Mouse (Mus musculus): ENCODE measurements around the gene Tceanc. TPM values are rescaled to one million over a fixed set of nuclear protein-coding genes. Genes with fewer than 3 reads are reported as not detected.
"Not testable (repeated sequence)": the region's sequence is repeated elsewhere in the genome, so short reads cannot be mapped to it uniquely, and the experiment has no call there.

The Tceanc gene
- total RNA-seq (2021), result 1 to 10 TPM; 2.1 to 2.4 TPM
- long read RNA-seq, full-length matches to known transcripts, result 2 of 2 reads
- long read RNA-seq, partial matches to known transcripts, result 0 of 2 reads
- long read RNA-seq, other reads (novel, unspliced or antisense), result 0 of 2 reads

DNA sequence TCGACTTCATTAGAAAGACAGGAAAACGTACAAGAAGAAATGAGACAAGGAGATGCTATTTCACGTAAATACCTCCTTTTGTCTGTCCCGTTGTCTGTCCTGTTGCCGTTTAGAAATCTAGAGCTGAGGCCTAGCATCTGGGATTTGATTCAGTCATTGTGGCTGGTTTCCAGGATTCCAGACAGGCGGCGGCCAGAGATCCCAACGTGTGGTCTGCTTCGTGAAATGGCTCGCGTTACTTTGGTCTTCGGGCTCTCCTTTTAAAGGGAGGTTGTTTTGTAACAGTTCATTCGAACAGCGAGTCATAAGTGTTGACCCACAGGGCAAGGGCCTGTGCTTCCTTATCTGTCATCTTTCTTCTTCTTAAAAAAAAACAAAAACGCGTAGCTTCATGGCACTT is at the start of gene Tceanc:
Gene Tceanc, minus strand, starts transcription at position 223 of the 400 bp plus-strand sequence.
- no peak for DNase-seq (ENCODE audit: low spot score in 2 of 2)

DNA sequence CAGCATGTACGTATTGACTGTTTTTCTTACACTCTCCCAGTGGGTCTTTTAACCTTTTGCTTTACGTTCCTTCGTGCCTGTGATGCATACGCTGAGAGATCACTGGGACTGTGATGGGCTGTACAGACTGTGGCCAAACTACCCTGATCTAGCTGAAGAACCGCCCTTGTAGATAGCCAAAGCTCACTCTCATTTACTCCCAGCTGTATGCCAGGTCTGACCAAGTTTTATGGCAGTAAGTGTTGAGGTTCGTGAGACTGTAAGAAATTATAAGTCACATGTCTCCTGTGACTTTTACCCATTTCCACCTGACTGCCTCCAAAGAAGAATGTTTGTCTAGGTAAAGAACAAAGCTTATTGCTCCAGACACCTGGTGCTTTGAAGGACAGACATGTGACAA is 47.6 kb upstream of the Tceanc start:
- DNase-seq (ENCODE audit: low spot score in 2 of 2), result no peak

DNA sequence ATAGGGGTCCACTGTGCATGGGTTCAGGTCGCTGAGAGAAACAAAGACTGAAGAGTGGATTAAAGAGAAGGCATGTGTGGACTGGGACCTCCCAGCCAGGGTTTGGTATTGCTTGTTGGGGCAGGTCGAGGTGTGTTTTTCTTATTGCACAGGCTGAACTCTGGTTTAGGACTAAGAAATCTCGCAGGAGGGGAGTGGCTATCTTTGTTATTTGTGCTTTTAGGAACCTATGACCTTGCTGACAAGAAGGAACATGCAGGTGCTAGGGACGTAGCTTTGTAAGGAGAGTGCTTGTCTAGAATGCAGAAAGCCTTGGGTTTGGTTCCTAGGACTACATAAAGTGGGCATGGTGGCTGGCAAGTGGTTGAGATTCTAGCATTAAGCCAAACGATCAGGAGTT is 47.0 kb upstream of the Tceanc start:
- DNase-seq (ENCODE audit: low spot score in 2 of 2), result no peak

DNA sequence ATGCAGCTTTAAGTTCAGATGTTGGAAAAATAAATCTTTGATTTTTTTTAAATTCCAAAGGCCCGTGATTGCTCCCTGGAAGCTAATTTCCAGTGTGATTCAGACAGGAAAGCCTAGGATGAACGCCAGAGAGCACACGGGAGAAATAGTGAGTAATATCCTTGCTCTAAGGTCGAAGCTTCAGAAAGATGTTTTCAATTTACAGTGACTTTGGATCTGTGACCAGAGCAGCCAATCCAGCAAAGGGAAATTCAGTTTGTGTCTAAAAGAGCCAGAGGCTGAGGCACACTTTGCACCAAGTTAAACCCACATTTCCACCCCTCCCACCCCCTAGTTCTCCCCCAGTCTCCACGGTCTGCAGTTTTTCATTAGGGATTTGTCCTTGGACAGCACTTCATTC is 46.5 kb upstream of the Tceanc start:
- no peak for DNase-seq (ENCODE audit: low spot score in 2 of 2)

DNA sequence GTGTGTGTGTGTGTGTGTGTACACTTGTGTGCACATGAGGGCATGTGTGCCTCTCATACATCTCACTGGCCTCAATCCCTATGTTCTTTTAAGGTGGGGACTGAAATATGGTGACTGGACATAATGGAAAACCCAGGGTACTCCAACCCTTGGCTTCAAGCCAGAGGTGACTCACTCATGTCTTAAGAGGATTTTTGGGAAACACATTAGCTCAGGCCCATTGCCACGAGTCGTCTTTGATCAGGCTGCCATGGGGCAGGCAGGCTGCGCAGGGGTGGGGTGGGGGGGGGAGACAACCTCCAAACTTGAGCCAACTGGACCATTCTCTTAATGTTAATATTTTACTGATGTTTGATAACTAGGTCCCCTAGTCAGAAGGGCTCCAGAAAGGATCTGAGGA is 41.0 kb upstream of the Tceanc start:
- no peak for DNase-seq (ENCODE audit: low spot score in 2 of 2)

DNA sequence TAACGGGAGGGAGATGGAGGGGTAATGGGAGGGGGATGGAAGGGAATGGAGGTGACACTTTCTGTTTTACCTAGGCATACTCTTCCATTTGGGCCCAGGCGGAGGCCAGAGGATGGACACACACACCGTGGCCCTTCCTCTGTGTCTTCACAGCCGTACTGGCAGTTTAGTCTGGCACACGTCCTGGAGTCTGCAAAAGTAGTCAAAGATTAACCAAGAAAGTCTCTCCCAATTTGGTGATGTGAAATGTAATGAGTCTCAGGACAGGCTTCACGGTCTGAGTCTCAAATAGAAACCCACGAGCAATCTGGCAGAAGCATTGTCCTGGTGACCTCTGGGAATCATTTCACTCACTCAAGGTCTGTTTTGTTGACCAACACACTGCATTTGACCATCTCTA is 34.0 kb upstream of the Tceanc start:
- no peak for DNase-seq (ENCODE audit: low spot score in 2 of 2)

DNA sequence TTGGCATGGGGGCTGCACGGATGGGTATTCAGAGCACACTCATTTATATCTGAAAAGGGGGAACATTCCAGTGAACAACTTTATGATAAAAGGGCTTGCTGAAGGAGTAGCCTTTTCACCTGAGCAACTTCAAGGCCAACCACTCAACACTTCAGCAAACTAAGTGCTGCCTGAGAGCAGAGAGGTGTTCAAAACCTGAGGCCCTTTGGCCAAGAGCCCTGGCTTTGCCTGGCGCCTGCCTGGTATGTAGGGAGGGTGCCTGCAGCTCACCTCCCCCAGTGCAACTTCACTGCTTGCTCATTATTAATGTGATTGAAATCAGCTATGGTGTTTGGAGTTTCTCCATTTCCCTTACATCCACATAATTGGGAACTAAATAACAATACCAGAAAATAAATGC is 28.1 kb upstream of the Tceanc start:
- no peak for DNase-seq (ENCODE audit: low spot score in 2 of 2)

DNA sequence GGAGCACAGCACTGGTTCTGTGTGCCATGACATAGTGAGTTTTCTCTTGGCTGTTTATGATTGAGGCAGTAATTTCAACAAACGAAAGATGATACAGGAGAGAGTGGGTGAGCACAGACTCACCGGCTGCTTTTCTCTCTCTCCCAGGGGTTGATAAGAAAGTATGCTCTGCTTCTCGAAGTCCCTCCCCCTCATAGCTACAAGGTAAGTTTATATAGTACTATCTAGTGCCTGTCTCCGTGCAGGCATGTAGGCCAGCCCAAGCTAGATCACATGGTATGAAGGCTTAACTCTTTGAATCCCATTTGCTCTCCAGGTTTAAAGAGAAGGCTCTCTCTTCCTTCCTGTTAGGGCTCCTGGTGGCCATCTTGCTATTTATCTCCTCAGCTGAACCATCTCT is 16.8 kb upstream of the Tceanc start:
- DNase-seq (ENCODE audit: low spot score in 2 of 2), result no peak

DNA sequence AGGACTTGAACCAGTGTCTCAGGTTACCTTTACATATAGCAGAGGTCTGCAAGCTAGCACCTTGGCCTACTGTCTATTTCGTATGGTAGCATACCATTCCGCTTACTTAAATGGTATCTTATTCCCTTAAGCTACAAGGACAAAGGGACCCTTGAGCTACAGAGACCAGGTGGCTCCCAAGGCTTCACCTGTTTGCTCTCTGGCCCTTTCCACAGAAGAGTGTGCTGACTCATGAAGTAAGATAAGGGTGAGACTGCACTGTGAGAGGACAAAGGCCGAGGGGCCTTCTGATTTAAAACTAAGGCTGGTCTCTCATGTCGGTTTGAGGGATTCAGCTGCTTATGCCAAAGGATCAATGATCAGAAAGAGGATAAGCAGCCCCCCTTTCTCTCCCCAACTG is 15.1 kb upstream of the Tceanc start:
- DNase-seq (ENCODE audit: low spot score in 2 of 2), result no peak

DNA sequence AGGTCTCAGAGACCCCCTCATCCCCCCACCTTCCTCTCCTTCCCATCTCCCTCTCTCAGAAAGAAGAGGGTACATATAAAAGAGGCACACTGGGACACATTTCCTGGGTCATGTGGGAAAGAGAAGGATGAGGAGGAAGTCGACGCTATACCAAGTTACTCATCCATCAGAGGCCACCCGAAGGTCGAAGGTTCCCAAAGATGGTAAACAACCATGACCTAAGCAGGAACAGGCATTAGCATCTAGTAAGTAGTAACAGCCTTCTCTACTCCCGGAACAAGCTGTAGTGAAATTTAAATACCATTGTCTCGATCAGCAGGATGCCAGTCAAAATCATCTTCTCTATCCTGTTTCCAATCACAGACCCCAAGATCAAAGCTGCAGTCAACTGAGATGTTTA is 13.3 kb upstream of the Tceanc start:
- DNase-seq (ENCODE audit: low spot score in 2 of 2), result no peak

DNA sequence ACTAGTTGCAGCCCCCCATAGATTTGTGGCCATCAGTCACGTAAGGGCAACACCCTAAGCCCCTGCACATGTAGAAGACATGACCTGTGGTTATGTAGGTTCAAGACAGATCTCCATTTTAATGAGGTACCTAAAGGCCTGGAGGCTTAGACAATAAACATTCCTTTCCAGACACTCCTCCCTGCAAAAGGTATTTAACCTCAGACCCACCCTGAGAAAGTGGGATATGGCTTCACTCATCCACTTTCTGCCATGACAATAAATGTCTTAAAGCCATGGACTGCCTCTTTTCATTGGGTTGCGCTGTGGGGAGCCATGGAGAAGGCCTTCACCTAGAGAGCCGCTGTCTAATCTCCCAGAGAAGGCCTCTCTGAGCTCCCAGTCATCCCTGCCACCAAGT is 9.8 kb upstream of the Tceanc start:
- no peak for DNase-seq (ENCODE audit: low spot score in 2 of 2)

DNA sequence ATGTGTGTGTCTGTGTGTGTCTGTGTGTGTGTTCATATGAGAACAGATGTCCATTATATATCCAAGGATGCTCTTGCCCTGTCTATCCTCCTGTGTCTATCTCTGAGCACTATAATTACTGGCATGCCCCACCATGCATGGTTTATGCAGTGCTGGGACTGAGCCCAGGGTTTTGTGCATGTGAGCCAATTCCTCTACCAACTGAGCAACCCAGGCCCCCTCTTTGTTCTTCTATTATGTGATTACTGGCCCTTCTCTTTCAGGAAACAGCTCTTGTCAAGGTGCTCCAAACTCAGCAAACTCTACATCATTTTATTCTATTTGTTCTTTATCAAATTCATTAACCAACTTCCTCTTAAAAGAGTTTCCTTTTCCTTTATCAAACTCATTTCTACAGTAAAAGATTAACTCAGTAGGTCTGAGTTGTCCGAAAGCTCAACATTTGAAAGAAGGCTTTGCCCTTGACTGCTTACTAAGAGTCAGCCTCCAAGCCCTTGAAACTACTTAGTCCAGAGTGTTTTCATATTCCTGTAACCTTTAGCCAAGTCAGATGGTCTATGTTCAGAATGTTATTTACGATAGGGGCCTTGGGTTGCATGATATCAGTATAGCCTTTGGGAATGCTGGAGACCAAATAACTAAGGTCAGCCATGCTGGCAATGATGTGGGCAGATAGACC is 7.4 kb upstream of the Tceanc start:
- DNase-seq (ENCODE audit: low spot score in 2 of 2), result no peak

DNA sequence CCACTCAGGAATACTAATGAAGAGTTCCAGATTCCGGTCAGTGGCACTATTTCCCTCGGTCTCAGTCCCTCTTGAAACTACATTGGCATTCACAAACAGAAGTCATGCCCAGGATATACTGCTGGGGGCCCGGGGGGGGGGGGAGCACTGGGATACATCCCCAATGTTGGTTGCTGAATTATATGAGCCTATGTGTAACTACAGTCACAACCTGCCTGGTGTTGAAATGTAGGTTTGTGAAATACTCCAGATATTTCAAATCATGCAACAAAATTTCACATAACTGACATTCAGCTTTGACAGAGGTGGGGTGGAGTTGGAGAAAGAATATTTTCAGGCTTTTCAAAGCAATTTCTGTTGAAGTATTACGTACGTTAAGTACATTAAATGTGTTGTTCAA is 2.4 kb upstream of the Tceanc start:
- no peak for DNase-seq (ENCODE audit: low spot score in 2 of 2)

DNA sequence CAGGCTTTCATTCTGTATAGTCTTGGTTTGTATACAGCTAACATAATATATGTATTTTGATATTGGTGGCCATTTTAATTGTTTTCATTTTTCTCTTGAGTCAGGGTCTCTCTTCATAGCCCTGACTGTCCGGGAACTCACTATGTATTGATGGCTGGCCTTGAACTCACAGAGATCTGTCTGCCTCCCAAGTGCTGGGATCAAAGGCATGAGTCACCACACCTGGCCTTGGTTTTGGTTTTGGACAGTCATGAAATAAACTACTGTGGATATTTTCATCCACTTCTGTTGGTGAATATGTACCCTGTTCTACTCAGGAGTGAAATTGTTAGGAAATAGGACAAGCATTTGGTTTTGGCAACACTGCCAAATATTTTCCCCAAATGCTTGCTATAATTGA is 1.7 kb downstream of the Tceanc start:
- no peak for DNase-seq (ENCODE audit: low spot score in 2 of 2)

DNA sequence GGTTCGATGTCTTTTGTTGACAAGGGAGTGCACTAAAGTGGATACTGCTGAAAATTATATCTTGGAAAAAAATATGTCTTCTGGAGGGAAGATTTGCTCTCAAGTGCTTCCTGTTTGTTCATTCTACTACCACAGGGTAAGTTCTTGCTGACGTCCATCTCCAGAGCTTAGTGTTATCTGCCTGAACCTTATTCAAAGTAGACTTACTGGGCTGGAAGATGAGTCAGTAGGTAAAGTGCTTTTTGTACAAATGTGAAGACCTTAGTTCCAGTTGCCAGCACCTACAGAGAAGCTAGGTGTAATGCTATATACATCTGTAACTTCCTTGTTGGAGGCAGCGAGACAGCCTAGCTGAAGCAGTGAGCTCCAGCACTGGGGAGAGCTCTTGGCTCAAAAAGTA is 2.4 kb downstream of the Tceanc start:
- DNase-seq (ENCODE audit: low spot score in 2 of 2), result no peak

DNA sequence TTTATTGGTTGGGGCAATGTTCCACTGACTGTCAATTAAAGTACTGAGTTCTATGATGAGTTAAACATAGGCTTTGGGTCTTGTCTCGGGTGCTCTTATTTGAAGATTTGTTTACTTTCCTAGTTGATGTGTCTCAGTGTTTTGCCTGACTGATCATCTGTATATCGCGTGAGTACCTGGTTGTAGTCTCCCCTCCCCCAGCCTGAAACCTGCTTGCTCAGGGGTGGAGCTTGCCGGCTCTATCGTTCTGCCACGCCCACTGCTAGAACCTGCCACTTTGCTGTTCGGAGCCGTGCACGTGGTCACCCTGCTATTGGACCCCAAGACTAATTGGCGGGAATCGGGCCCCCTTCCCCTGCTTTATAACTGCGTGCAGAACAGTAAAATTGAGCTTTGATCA is 4.3 kb downstream of the Tceanc start:
- not testable (repeated sequence) for DNase-seq (ENCODE audit: low spot score in 2 of 2)

DNA sequence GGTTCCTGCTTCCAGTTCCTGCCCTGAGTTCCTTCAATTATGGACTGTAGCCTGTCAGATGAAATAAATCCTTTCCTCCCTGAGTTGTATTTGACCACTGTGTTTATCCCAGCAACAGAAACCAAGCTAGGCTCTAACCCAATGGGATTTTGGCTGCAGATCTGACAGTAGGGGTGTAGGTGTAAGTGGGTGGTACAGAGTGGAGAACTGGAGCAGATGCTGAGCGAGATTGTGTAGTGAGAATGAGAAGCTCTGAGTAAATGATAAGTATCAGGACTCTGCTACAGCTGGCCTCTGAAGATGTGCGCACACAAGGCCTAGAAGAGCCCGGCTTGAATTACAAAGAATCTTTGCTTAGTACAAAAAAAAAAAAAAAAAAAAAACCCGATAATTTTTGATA is 6.3 kb downstream of the Tceanc start:
- no peak for DNase-seq (ENCODE audit: low spot score in 2 of 2)

DNA sequence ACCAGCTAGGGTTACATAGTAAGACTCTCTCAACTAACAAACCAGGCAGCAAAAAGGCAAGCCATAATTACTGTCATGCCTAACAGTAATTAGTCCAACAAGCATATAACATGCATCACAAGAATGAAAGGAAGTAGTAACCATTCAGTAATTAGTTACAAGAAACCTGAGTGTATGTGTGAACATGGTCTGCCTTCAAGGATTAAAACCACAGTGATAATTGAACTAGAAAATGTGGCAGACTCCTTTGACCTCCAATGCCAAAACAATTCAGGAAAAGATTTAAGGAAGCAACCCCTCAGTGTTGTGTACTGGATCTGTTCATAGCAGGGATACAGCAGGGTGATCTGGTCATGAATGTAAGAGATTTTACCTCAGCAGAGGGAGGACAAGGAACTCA is 7.3 kb downstream of the Tceanc start:
- no peak for DNase-seq (ENCODE audit: low spot score in 2 of 2)

DNA sequence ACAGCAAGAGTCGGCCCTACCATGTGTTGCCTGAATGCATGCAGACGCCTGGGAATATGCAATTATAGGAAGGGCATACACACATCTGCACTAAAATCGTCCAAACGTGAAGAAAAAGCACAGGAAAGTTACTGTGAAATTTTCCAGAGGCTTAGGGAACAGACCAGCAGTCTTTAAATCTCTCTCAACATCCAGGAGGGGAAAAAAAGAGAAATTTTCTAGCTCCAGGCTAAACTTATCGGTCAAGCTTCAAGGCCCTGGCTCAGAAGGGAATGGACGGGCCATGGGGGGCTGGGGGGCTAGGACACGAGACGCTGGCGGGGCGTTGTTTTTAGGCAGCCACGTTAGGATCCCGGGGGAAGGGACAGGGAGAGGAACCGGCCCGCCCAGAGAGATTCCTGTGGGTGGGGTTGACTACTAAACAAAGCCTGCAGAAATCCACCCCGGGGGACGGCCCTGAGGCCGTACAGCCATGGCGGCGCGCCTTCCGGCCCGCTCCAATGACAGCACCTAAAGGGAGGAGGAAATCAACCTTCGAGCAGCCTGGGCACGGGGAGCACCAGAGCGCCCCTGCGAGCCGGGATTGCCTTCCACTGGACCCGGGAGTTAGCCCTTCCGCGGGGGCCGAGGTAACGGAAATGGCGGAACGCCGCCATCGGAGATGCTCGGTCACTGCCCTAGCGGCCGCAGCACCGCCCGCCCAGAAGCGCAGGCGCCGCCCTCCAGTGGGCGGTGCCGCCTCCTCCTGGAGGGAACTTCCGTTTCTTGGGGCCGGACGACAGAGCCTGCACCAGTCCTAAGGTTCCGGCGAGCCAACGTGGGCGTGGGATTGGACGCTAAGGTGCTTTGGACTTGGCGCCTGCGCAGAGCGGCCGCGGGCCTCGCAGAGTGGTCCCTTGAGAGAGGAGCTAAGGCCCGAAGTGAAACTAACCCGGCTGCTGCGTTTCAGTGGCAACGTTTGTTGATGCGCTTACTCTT is 8.3 kb downstream of the Tceanc start:
- DNase-seq (ENCODE audit: low spot score in 2 of 2), result peak; percentile 81 to 90

DNA sequence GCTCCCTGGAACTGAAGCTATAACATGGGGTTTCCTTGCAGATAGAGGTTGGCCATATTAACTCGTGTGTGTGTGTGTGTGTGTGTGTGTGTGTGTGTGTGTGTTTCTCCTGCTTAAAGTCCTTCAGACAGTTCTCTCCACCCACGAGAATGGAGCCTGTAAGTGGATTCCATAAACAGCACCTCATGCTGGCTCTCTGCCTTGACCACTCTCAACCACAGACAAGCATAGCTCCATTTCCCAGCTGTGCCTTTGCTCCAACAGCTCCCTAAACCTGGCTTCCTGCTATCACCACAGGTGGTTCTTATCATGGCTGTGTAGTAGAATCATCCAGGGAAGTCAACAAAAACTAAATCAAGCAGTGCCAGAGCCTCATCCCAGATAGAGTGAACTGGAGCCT is 13.9 kb downstream of the Tceanc start:
- no peak for DNase-seq (ENCODE audit: low spot score in 2 of 2)

DNA sequence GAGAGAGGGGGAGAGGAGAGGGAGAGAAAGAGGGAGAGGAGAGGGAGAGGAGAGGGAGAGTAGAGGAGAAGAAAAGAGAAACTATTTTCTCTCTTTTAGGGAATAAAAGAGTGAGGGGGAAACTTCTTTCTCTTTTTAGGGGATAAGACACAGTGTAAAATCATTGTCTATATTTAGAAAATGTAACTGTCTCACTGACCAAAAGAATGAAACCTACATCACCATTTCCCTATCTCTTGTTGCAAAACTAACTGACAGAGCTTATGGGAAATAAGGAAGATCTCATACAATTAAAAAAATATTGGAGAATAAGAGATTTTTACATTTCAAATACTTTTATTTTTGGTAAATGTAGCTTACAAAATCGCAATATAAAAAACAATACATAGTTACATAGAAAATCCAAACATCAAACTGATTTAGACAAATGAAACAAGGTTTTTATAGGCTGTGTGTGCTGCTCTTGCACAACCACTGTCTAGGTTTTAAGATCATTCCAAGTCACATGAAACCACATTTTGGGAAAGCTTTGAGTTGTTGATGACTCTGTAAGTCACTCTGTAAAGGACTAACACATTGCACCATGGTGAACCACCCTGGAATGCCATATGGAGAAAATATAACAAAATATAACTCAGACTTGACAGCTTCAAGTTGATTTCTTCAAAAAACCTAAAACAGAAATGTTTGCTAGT is 18.7 kb downstream of the Tceanc start:
- no peak for DNase-seq (ENCODE audit: low spot score in 2 of 2)

DNA sequence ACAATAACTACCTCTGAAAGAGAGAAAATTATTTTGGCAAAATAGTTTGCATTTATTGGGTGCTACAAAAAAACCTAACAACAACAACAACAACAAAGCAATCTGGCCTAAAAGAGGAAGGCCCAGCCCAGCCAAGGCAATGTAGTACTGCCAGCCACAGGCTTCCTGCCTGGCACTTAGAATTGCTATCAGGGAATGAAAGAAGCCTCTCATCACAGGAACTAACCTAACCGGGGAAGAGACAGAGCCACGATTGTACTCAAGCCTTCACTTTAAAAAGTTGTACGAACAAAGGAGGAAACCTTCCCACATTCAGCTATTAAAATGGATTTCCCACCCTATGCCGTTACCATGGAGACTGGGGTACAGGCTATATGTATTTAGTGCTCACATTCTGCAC is 20.6 kb downstream of the Tceanc start:
- peak in 1 of 2 experiments; percentile 29 for DNase-seq (ENCODE audit: low spot score in 2 of 2)
